Comparison of ENCODE assay signal across 21 mouse cellular contexts in genomic region chr6:23078273-23078672, GRCm38 (mm10). TPM values are rescaled to one million over a fixed set of nuclear protein-coding genes. Genes with fewer than 3 reads are reported as not detected.
DNase-seq lines count a peak whose midpoint lies in the region; ATAC-seq and TF ChIP-seq lines count a peak whose summit lies in the region.
"Had no signal": no experiment of that assay in that cellular context is flagged by ENCODE, and none has a peak within 500 bp of the region (broad histone marks: within the 10 kb centered on the region; RNA-seq: fewer than 3 reads in every experiment).

No protein-coding gene starts in this region.

- TF ChIP-seq CTCF in kidney, postnatal 0 days (IDR thresholded peaks at IDR 0.05; ENCODE audit: low read depth) = no peak

- no peak overlapping the region for H3K27ac ChIP-seq in kidney, embryonic 15.5 days
- no peak overlapping the region for H3K27ac ChIP-seq in kidney, postnatal 0 days
- H3K27ac ChIP-seq in neural tube, embryonic 12.5 days = no peak overlapping the region
- H3K27ac ChIP-seq: embryonic facial prominence, embryonic 10.5 days; embryonic facial prominence, embryonic 12.5 days; forebrain, embryonic 13.5 days; forebrain, embryonic 15.5 days had no signal

- H3K9me3 ChIP-seq in kidney, embryonic 15.5 days (replicated peaks) = no peaks in the 10 kb centered on the region
- no peaks in the 10 kb centered on the region for H3K9me3 ChIP-seq in kidney, postnatal 0 days (replicated peaks; ENCODE audit: low read length)
- no peaks in the 10 kb centered on the region for H3K9me3 ChIP-seq in neural tube, embryonic 12.5 days
- H3K9me3 ChIP-seq: embryonic facial prominence, embryonic 10.5 days; embryonic facial prominence, embryonic 12.5 days; forebrain, embryonic 13.5 days; forebrain, embryonic 15.5 days had no signal

- no peak overlapping the region for H3K4me2 ChIP-seq in kidney, embryonic 15.5 days
- H3K4me2 ChIP-seq in kidney, postnatal 0 days (ENCODE audit: low read length) = no peak overlapping the region
- H3K4me2 ChIP-seq in neural tube, embryonic 12.5 days (replicated peaks) = no peak overlapping the region
- H3K4me2 ChIP-seq: embryonic facial prominence, embryonic 12.5 days; forebrain, embryonic 13.5 days; forebrain, embryonic 15.5 days had no signal

- no peak overlapping the region for H3K9ac ChIP-seq in kidney, embryonic 15.5 days
- no peak overlapping the region for H3K9ac ChIP-seq in kidney, postnatal 0 days (ENCODE audit: low read depth, low read length)
- no peak overlapping the region for H3K9ac ChIP-seq in neural tube, embryonic 12.5 days
- H3K9ac ChIP-seq: embryonic facial prominence, embryonic 12.5 days; forebrain, embryonic 13.5 days; forebrain, embryonic 15.5 days had no signal

- no peak for DNase-seq in kidney, postnatal 25 days
- DNase-seq in kidney, postnatal 0 days (ENCODE audit: low spot score) = peak; percentile 62
- no peak for DNase-seq in kidney, adult 18-20 months
- DNase-seq in neural tube, embryonic 10.5 days (ENCODE audit: extremely low spot score, low spot score) = no peak
- DNase-seq in adrenal gland, postnatal 4 days (ENCODE audit: low spot score in 2 of 2) = no peak
- DNase-seq: adrenal gland, adult 2 months; adrenal gland, postnatal 10 days; adrenal gland, postnatal 25 days; cerebellum, adult 11-12 months; cerebellum, adult 2 months; cerebellum, adult 9-10 months; cerebellum, postnatal 10 days; cerebellum, postnatal 25 days had no signal

- H3K36me3 ChIP-seq in kidney, embryonic 15.5 days = no peaks in the 10 kb centered on the region
- no peaks in the 10 kb centered on the region for H3K36me3 ChIP-seq in kidney, postnatal 0 days (ENCODE audit: insufficient read depth, low read length)
- no peaks in the 10 kb centered on the region for H3K36me3 ChIP-seq in neural tube, embryonic 12.5 days
- H3K36me3 ChIP-seq: embryonic facial prominence, embryonic 10.5 days; embryonic facial prominence, embryonic 12.5 days; forebrain, embryonic 15.5 days had no signal

- H3K4me3 ChIP-seq in kidney, embryonic 15.5 days (replicated peaks) = no peak overlapping the region
- H3K4me3 ChIP-seq in kidney, postnatal 0 days (replicated peaks; ENCODE audit: low read depth, low read length) = no peak overlapping the region
- H3K4me3 ChIP-seq in neural tube, embryonic 12.5 days = no peak overlapping the region
- H3K4me3 ChIP-seq: embryonic facial prominence, embryonic 10.5 days; embryonic facial prominence, embryonic 12.5 days; forebrain, embryonic 13.5 days; forebrain, embryonic 15.5 days had no signal

- peak; percentile 88 for ATAC-seq in kidney, embryonic 15.5 days (replicated peaks; ENCODE audit: low FRiP score)
- ATAC-seq in kidney, postnatal 0 days (replicated peaks; ENCODE audit: low FRiP score, low read depth) = 0 out of 2 replicates have a peak, but pooled peaks have one; percentile 54
- peak; percentile 44; the same call in 1 of the 2 replicates for ATAC-seq in neural tube, embryonic 12.5 days (ENCODE audit: low FRiP score, low read depth)
- ATAC-seq: forebrain, embryonic 13.5 days; forebrain, embryonic 15.5 days had no signal

- no peaks in the 10 kb centered on the region for H3K4me1 ChIP-seq in kidney, embryonic 15.5 days
- H3K4me1 ChIP-seq in kidney, postnatal 0 days (replicated peaks; ENCODE audit: insufficient read depth, low read length) = no peaks in the 10 kb centered on the region
- H3K4me1 ChIP-seq in neural tube, embryonic 12.5 days = no peaks in the 10 kb centered on the region
- H3K4me1 ChIP-seq: forebrain, embryonic 15.5 days had no signal

- H3K27me3 ChIP-seq in kidney, embryonic 15.5 days = no peaks in the 10 kb centered on the region
- no peaks in the 10 kb centered on the region for H3K27me3 ChIP-seq in kidney, postnatal 0 days (ENCODE audit: insufficient read depth, low read length)
- no peaks in the 10 kb centered on the region for H3K27me3 ChIP-seq in neural tube, embryonic 12.5 days (replicated peaks)
- H3K27me3 ChIP-seq: embryonic facial prominence, embryonic 12.5 days; forebrain, embryonic 13.5 days; forebrain, embryonic 15.5 days had no signal

- 28% methylated on average over 2 of the region's 2 CpGs for WGBS in kidney, embryonic 15.5 days
- WGBS in kidney, postnatal 0 days = 17% methylated on average over 2 of the region's 2 CpGs
- 5% methylated on average over 2 of the region's 2 CpGs for WGBS in neural tube, embryonic 12.5 days

RNA-seq across cellular contexts. Expression of gene Aass, which starts 54.5 kb away (rescaled TPM):
- polyA plus RNA-seq in kidney, embryonic 15.5 days (2015; fragmentation: Nextera tagmentation; extraction: Ambion mirVana) = 1.7 and 2.1 TPM in 2 replicates
- 1.9 and 2.4 TPM in 2 replicates for polyA plus RNA-seq in kidney, postnatal 0 days (2015; fragmentation: Nextera tagmentation; extraction: Ambion mirVana)
- polyA plus RNA-seq in neural tube, embryonic 12.5 days (2016; fragmentation: Nextera tagmentation; extraction: Ambion mirVana) = 0.32 and 0.81 TPM in 2 replicates
- 1 to 10 TPM; 2.0 to 4.4 TPM for total RNA-seq in adrenal gland, postnatal 4 days (2021)
- total RNA-seq: MEL had no signal
- polyA plus RNA-seq: C2C12 had no signal
